Mouse (Mus musculus) olfactory bulb, adult 2 months (tissue): Measurements from ENCODE around the gene Pdcd1lg2.

Experiments used
- CTCF ChIP-seq: fragments of 200-500 bp; IDR thresholded peaks from 2 replicates; pipeline ENCODE4 v1.5.1; 2012; ENCODE audit warnings: low read depth, mild to moderate bottlenecking, low read length, moderate library complexity; ENCODE audit not compliant: insufficient read depth
- POLR2A ChIP-seq: fragments of 200-500 bp; IDR thresholded peaks from 2 replicates; pipeline ENCODE4 v1.6.1; 2012; ENCODE audit warnings: mild to moderate bottlenecking, low read depth, low read length, moderate library complexity; ENCODE audit not compliant: insufficient read depth

DNA sequence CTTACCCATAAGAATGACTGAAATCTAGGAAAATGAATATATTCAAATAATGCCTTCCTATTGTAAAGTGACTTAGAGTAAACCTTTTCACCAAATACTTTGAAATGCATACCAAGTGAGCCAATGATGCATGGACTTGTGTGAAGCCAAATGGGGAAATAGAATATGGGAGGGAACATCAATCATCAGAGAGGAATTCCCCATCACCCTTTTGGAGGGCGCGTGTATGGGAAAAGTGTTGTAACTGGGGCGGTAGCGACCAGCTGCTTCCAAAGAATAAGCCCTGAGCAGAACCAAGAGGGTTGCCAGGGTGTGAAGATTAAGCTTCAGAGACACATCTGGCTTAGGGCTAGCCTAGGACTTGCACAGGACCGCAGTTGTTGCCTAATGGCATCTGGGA, 27.4 kb upstream of the Pdcd1lg2 start:
- TF ChIP-seq CTCF (no peak), POLR2A (no peak)
